Mouse (Mus musculus): ENCODE measurements at regions not wholly inside any gene's neighbourhood (a gene's known extent, or its start where the extent isn't known, plus 50 kb on each side); places are given as distances from the start of the nearest gene placed in this dataset.

DNA sequence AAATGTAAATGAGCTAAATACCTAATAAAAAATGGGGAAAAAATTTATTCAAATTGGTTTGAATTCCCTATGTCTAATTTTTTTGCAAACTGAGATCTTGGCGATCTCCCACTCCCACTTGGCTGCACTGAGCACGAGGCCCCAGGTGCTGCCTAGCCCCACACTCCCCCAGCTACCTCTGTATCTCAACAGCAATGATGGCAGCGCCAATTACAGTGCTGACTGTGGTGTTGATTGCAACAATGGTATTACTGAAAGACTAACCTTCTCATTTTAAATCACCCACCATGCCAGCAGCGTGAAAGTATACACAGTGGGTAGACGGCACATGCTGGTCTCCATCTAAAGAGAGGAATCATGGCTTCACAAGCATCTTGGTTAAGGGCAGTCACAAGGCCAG lies 267.1 kb downstream of the Ipo11 start:
- no peak for TF ChIP-seq MAFK (IDR thresholded peaks at IDR 0.05; ENCODE audit: insufficient replicate concordance, low read length)
- TF ChIP-seq CTCF (conservative IDR thresholded peaks at IDR 0.05 in 1 of 2, IDR thresholded peaks at IDR 0.05 in 1 of 2; ENCODE audit: low read depth in 2 of 2, low read length in 2 of 2): no peak
- no peak for TF ChIP-seq POLR2A (IDR thresholded peaks at IDR 0.05; ENCODE audit: low read depth, low read length)
- no peak for TF ChIP-seq ZKSCAN1 (IDR thresholded peaks at IDR 0.05; ENCODE audit: borderline replicate concordance, low read depth, low read length)
- no peak for TF ChIP-seq POLR2AphosphoS2 (IDR thresholded peaks at IDR 0.05; ENCODE audit: low read depth, low read length)
- no peak for TF ChIP-seq MAX (IDR thresholded peaks at IDR 0.05; ENCODE audit: low read length)
- TF ChIP-seq UBTF (IDR thresholded peaks at IDR 0.05; ENCODE audit: low read depth, low read length): no peak
- no peak for TF ChIP-seq ETS1 (conservative IDR thresholded peaks at IDR 0.05; ENCODE audit: low read depth, low read length)
- no peak for TF ChIP-seq EP300 (IDR thresholded peaks at IDR 0.05; ENCODE audit: low read length)
- TF ChIP-seq USF1 (IDR thresholded peaks at IDR 0.05; ENCODE audit: low read depth, low read length): no peak

All from CH12.LX (cell line).